Mouse (Mus musculus) hindbrain, embryonic 10.5 days (tissue): ENCODE results near the gene Ttc39a. TPM values are rescaled to one million over a fixed set of nuclear protein-coding genes. Genes with fewer than 3 reads are reported as not detected.

ENCODE experiments used
- DNase-seq: peaks from one replicate; pipeline ENCODE4 v3.0.0-alpha.2; 2017; ENCODE audit warnings: low spot score
- H3K27ac ChIP-seq: fragments of 300-500 bp; sonication (generic); 2 replicates; pipeline ENCODE4 v1.5.1; 2016; ENCODE audit warnings: mild to moderate bottlenecking, moderate library complexity
- H3K27me3 ChIP-seq: fragments of 300-500 bp; sonication (generic); 2 replicates; pipeline ENCODE4 v1.6.1; 2016; ENCODE audit warnings: mild to moderate bottlenecking; ENCODE audit not compliant: poor library complexity, insufficient read depth, severe bottlenecking
- H3K36me3 ChIP-seq: fragments of 300-500 bp; sonication (generic); 2 replicates; pipeline ENCODE4 v1.6.1; 2016; ENCODE audit warnings: mild to moderate bottlenecking, moderate library complexity
- H3K4me1 ChIP-seq: fragments of 300-500 bp; sonication (generic); replicated peaks from 2 replicates; pipeline ENCODE4 v1.6.1; 2016; ENCODE audit warnings: mild to moderate bottlenecking
- H3K4me3 ChIP-seq: fragments of 300-500 bp; sonication (generic); 2 replicates; pipeline ENCODE4 v1.5.1; 2016; ENCODE audit warnings: mild to moderate bottlenecking, moderate library complexity
- H3K9me3 ChIP-seq: fragments of 300-500 bp; sonication (generic); 2 replicates; pipeline ENCODE4 v1.6.1; 2016; ENCODE audit warnings: mild to moderate bottlenecking, moderate library complexity
- WGBS: fragments of 180-500 bp; shearing (Covaris S2); methylation state at CpG from one replicate; pipeline ENCODE4 v1.1.7; 2016; 5-methylcytosine and 5-hydroxymethylcytosine counted together
- polyA plus RNA-seq: library from polyadenylated mRNA; unstranded; fragments of >200 nt; fragmentation: Nextera tagmentation; extraction: Ambion mirVana; gene quantifications from 2 replicates; pipeline ENCODE4 v1.2.1, GENCODE M21; 2016

Gene Ttc39a
- polyA plus RNA-seq, 1 experiment from 2014 or later, result 2.5 TPM

- DNase-seq, result no peak
- Histone ChIP-seq H3K4me1 (peaks cover 24% of the 10 kb centered on the region), H3K27me3 (no peaks in the 10 kb centered on the region), H3K27ac (no peak overlapping the region), H3K36me3 (no peaks in the 10 kb centered on the region), H3K9me3 (no peaks in the 10 kb centered on the region), H3K4me3 (no peak overlapping the region)
- 92% methylated on average over 7 of the region's 7 CpGs for WGBS
These were observed 23.8 kb downstream of the Ttc39a start for GRCm38 (mm10) chr4:109430250-109430649.

- H3K4me3 ChIP-seq, result no peak overlapping the region
- no peak overlapping the region for H3K27ac ChIP-seq
- 59% methylated on average over 13 of the region's 13 CpGs for WGBS
- no peaks in the 10 kb centered on the region for H3K27me3 ChIP-seq
- H3K9me3 ChIP-seq, result no peaks in the 10 kb centered on the region
- peaks cover 24% of the 10 kb centered on the region for H3K4me1 ChIP-seq
- peak; percentile 43 for DNase-seq
- no peaks in the 10 kb centered on the region for H3K36me3 ChIP-seq
These were observed 24.4 kb downstream of the Ttc39a start for GRCm38 (mm10) chr4:109430854-109431253.

GRCm38 (mm10) chr4:109432668-109433375, 26.4 kb downstream of the Ttc39a start:
- no peak for DNase-seq
- Histone ChIP-seq H3K4me3 (no peak overlapping the region), H3K27ac (peak overlapping the region; percentile 74), H3K4me1 (peaks cover 24% of the 10 kb centered on the region), H3K27me3 (no peaks in the 10 kb centered on the region), H3K9me3 (no peaks in the 10 kb centered on the region), H3K36me3 (no peaks in the 10 kb centered on the region)
- WGBS, result 71% methylated on average over 16 of the region's 16 CpGs

GRCm38 (mm10) chr4:109433641-109434040, 27.2 kb downstream of the Ttc39a start:
- Histone ChIP-seq H3K9me3 (no peaks in the 10 kb centered on the region), H3K27me3 (no peaks in the 10 kb centered on the region), H3K27ac (no peak overlapping the region), H3K4me3 (no peak overlapping the region), H3K36me3 (no peaks in the 10 kb centered on the region), H3K4me1 (peaks cover 24% of the 10 kb centered on the region)
- no peak for DNase-seq
- 82% methylated on average over 6 of the region's 6 CpGs for WGBS

GRCm38 (mm10) chr4:109434256-109434655, 27.8 kb downstream of the Ttc39a start:
- Histone ChIP-seq H3K4me1 (peaks cover 24% of the 10 kb centered on the region), H3K36me3 (no peaks in the 10 kb centered on the region), H3K27me3 (no peaks in the 10 kb centered on the region), H3K27ac (no peak overlapping the region), H3K9me3 (no peaks in the 10 kb centered on the region), H3K4me3 (no peak overlapping the region)
- 94% methylated on average over 1 of the region's 1 CpGs for WGBS
- DNase-seq, result no peak

- no peaks in the 10 kb centered on the region for H3K9me3 ChIP-seq
- H3K4me1 ChIP-seq, result peaks cover 3% of the 10 kb centered on the region; the same call in 1 of the 2 replicates
- H3K36me3 ChIP-seq, result peaks cover 8% of the 10 kb centered on the region; the same call in 1 of the 2 replicates
- DNase-seq, result peak; percentile 71
- H3K4me3 ChIP-seq, result no peak overlapping the region
- H3K27ac ChIP-seq, result no peak overlapping the region
- 58% methylated on average over 9 of the region's 9 CpGs for WGBS
- no peaks in the 10 kb centered on the region for H3K27me3 ChIP-seq
These were observed 31.8 kb downstream of the Ttc39a start for GRCm38 (mm10) chr4:109437913-109438878.

GRCm38 (mm10) chr4:109439101-109439500, 32.7 kb downstream of the Ttc39a start:
- 78% methylated on average over 8 of the region's 8 CpGs for WGBS
- no peak for DNase-seq
- H3K36me3 ChIP-seq, result peaks cover 10% of the 10 kb centered on the region; the same call in 1 of the 2 replicates

GRCm38 (mm10) chr4:109439825-109440248, 33.4 kb downstream of the Ttc39a start:
- Histone ChIP-seq H3K4me1 (no peaks in the 10 kb centered on the region; the same call in 1 of the 2 replicates), H3K9me3 (no peaks in the 10 kb centered on the region), H3K4me3 (no peak overlapping the region), H3K27ac (no peak overlapping the region), H3K27me3 (no peaks in the 10 kb centered on the region), H3K36me3 (peaks cover 11% of the 10 kb centered on the region; the same call in 1 of the 2 replicates)
- WGBS, result 78% methylated on average over 3 of the region's 3 CpGs
- no peak for DNase-seq

More at GRCm38 (mm10) chr4:109439101-109439500, 32.7 kb downstream of the Ttc39a start:
- no peaks in the 10 kb centered on the region for H3K9me3 ChIP-seq
- H3K27me3 ChIP-seq, result no peaks in the 10 kb centered on the region
- H3K4me3 ChIP-seq, result no peak overlapping the region
- H3K4me1 ChIP-seq, result no peaks in the 10 kb centered on the region; the same call in 1 of the 2 replicates
- H3K27ac ChIP-seq, result no peak overlapping the region

- 95% methylated on average over 5 of the region's 5 CpGs for WGBS
These were observed 34.0 kb downstream of the Ttc39a start for GRCm38 (mm10) chr4:109440381-109440780.

GRCm38 (mm10) chr4:109441000-109441399, 34.6 kb downstream of the Ttc39a start:
- WGBS, result 95% methylated on average over 3 of the region's 3 CpGs
- Histone ChIP-seq H3K9me3 (no peaks in the 10 kb centered on the region), H3K4me1 (peaks cover 3% of the 10 kb centered on the region; the same call in 1 of the 2 replicates), H3K27ac (no peak overlapping the region), H3K36me3 (peaks cover 11% of the 10 kb centered on the region; the same call in 1 of the 2 replicates), H3K4me3 (no peak overlapping the region), H3K27me3 (no peaks in the 10 kb centered on the region)
- DNase-seq, result no peak

More at GRCm38 (mm10) chr4:109440381-109440780, 34.0 kb downstream of the Ttc39a start:
- H3K9me3 ChIP-seq, result no peaks in the 10 kb centered on the region
- DNase-seq, result no peak
- peaks cover 2% of the 10 kb centered on the region; the same call in 1 of the 2 replicates for H3K4me1 ChIP-seq
- no peak overlapping the region for H3K4me3 ChIP-seq
- peaks cover 11% of the 10 kb centered on the region; the same call in 1 of the 2 replicates for H3K36me3 ChIP-seq
- H3K27ac ChIP-seq, result no peak overlapping the region
- H3K27me3 ChIP-seq, result no peaks in the 10 kb centered on the region

- 94% methylated on average over 7 of the region's 7 CpGs for WGBS
- DNase-seq, result no peak
- Histone ChIP-seq H3K27ac (no peak overlapping the region), H3K4me1 (peaks cover 3% of the 10 kb centered on the region; the same call in 1 of the 2 replicates), H3K9me3 (no peaks in the 10 kb centered on the region), H3K4me3 (no peak overlapping the region), H3K36me3 (peaks cover 11% of the 10 kb centered on the region; the same call in 1 of the 2 replicates), H3K27me3 (no peaks in the 10 kb centered on the region)
These were observed 35.7 kb downstream of the Ttc39a start for GRCm38 (mm10) chr4:109442126-109442525.

- 91% methylated on average over 4 of the region's 4 CpGs for WGBS
- H3K4me3 ChIP-seq, result no peak overlapping the region
- peaks cover 3% of the 10 kb centered on the region; the same call in 1 of the 2 replicates for H3K4me1 ChIP-seq
- no peaks in the 10 kb centered on the region for H3K9me3 ChIP-seq
- no peaks in the 10 kb centered on the region for H3K27me3 ChIP-seq
- H3K36me3 ChIP-seq, result peaks cover 11% of the 10 kb centered on the region; the same call in 1 of the 2 replicates
- no peak for DNase-seq
- H3K27ac ChIP-seq, result no peak overlapping the region
These were observed 36.2 kb downstream of the Ttc39a start for GRCm38 (mm10) chr4:109442649-109443048.
